Mouse (Mus musculus) splenic B cell, adult 2 months (primary cell): ENCODE data around the gene Ehbp1.

Experiments
- DNase-seq: peaks from one replicate; pipeline ENCODE4 v3.0.0-alpha.2; 2011; ENCODE audit warnings: low read depth, low spot score
- H3K27me3 ChIP-seq: 2 replicates; pipeline ENCODE4 v1.6.1; 2012; ENCODE audit warnings: mild to moderate bottlenecking, low read length, moderate library complexity, mixed read lengths; ENCODE audit not compliant: control insufficient read depth, poor library complexity, insufficient read depth, severe bottlenecking
- H3K36me3 ChIP-seq: 2 replicates; pipeline ENCODE4 v1.6.1; 2012; ENCODE audit warnings: mild to moderate bottlenecking, low read length, moderate library complexity, mixed read lengths; ENCODE audit not compliant: control insufficient read depth, poor library complexity, insufficient read depth, severe bottlenecking

Gene Ehbp1

GRCm38 (mm10) chr11:22017444-22017843, 324.6 kb downstream of the Ehbp1 start:
- no peaks in the 10 kb centered on the region for H3K27me3 ChIP-seq
- no peak for DNase-seq
- no peaks in the 10 kb centered on the region for H3K36me3 ChIP-seq

DNA sequence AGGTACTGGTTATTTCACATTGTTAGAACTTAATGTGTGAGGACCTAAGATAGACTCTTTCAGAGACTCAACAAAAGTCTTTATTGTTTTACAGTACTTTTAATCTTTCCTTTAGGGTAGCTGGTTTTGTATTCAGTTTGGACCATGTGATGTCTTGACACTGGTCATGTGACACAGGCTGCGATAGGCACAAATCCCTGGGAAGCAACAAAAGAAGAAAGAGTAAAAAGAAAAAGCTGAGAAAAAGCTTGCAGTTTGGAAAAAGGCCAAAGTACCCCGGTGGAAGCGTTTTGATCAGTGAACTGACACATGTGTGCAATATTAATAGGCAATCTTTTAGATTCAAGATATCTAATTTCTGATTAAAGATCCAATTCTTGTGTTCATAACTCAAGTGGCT, 325.8 kb downstream of the Ehbp1 start:
- H3K27me3 ChIP-seq = no peaks in the 10 kb centered on the region
- no peaks in the 10 kb centered on the region for H3K36me3 ChIP-seq
- DNase-seq = no peak

GRCm38 (mm10) chr11:22008817-22009216, 333.3 kb downstream of the Ehbp1 start:
- Histone ChIP-seq H3K36me3 (no peaks in the 10 kb centered on the region), H3K27me3 (peaks cover 5% of the 10 kb centered on the region)
- DNase-seq = no peak

DNA sequence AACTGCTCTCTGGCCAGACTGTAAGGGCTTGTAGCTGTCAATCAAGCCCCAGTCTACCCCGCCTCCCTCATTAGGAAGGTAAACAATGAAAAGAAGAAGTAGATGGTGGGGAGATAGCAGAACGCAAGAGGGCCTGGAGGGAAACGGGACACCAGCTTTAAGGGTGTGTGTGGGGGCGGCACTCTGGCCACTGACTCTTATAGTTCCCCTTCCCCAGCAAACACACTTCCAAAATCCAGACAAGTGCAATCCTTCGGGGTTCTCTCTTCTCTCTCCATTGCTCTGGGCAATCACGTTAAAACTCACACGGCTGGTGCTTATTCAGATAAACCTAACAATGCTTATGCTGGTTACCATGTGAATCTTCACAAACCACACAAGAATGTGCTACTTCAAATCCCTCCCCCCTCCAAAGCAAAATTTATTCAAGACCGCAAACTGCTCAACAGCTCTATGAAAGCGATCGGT, 333.9 kb downstream of the Ehbp1 start:
- DNase-seq = peak; percentile 50
- Histone ChIP-seq H3K27me3 (peaks cover 5% of the 10 kb centered on the region), H3K36me3 (no peaks in the 10 kb centered on the region)

- no peak for DNase-seq
- Histone ChIP-seq H3K36me3 (no peaks in the 10 kb centered on the region), H3K27me3 (peaks cover 5% of the 10 kb centered on the region)
Observed at GRCm38 (mm10) chr11:22007781-22008110, 334.3 kb downstream of the Ehbp1 start.

DNA sequence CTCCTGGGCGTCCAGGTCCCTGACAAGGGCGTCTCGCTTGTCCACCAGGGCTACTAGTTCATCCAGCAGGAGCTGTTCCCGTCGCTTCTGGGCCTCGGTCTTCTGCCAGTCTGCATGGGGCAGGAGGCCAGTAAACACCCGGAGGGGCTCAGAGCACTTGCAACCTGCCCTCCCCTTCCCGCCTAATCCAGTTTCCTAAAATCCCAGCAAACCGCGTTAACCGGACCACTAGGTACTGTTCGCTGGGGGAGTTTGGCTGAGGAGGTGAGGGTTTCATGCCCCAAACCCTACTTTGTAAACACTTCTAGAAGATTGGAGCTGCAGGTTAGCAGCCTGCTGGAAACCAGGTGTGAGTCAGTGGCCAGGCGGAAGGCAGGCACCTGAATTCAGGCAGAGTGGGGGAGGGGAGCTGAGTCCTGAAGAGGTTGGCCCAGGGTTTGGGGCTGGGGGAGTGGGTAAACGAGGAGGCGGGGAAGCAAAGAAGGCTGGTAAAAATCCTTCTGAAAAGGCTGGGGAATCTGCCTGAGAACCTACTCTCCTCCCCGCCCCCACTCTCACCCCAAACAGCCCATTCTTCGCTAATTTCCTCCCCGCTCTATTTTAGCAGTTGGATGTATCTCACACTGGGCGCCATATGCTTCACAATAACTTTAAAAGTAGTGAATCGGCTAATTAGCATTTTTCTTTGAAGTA, 334.9 kb downstream of the Ehbp1 start:
- peaks cover 5% of the 10 kb centered on the region for H3K27me3 ChIP-seq
- no peak for DNase-seq
- no peaks in the 10 kb centered on the region for H3K36me3 ChIP-seq

DNA sequence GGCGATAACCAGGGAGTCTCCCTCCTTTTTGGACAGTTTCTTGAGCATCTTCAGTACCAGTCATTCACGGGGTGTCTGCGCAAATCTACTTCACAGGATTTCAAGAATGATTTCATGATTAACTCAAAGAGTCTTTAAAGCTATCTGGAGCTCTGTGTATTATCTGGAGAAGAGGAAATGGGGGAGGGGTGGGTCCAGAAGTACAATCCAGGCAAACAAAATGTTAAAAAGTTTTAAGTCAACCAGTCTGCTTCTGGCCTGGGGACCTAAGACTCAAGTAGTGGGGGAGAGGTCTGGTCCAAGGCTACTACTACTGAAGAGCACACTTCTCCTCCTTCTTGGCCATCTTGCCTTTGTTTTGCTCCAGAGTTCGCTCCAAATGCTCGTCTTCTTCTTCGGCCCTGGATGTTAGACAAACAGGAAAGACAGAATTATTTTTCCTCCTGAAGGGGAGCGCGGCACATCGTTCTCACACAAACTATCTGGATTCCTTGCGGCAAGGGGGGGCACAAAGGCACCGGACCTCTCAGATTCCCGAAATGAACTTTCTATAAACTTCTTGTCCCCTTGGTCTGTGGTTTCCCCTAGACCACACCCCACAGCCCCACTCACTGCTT, 335.5 kb downstream of the Ehbp1 start:
- Histone ChIP-seq H3K36me3 (no peaks in the 10 kb centered on the region), H3K27me3 (peaks cover 5% of the 10 kb centered on the region)
- DNase-seq = no peak

GRCm38 (mm10) chr11:22005281-22005870, 336.7 kb downstream of the Ehbp1 start:
- Histone ChIP-seq H3K27me3 (peaks cover 8% of the 10 kb centered on the region), H3K36me3 (no peaks in the 10 kb centered on the region)
- no peak for DNase-seq

- peak; percentile 14 for DNase-seq
- Histone ChIP-seq H3K27me3 (peaks cover 8% of the 10 kb centered on the region), H3K36me3 (no peaks in the 10 kb centered on the region)
Observed at GRCm38 (mm10) chr11:22004331-22004841, 337.7 kb downstream of the Ehbp1 start.

DNA sequence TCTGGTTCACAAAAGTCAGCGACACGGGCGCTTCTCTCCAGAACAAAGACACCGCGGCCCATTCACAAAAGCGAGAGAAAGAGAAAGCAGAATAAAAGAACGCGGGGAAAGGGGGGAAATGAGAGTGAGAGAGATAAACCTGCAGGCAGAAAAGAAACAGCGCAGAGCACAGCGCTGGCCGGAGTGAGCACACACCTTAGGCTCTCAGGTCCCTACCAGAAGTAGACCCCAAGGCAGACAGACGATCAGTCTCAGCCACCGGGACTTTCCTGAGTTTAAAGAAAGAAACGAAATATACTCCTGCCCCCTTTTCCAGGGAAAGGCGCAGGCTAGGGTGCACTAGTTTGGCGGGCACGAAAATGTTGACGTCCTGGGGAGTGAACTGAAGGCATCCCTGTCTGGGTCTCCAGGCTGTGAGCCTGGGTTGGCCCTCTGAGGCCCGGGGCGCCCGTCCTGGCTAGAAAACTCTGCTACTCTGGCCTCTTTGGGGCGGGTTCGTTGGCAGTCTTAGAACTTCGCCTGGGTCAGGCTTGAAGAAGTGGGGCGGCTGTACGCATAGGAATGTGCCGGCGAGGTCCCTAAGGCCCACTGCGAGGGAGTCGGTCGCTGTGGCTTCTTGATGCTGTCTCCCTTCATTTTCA, 338.6 kb downstream of the Ehbp1 start:
- H3K36me3 ChIP-seq = no peaks in the 10 kb centered on the region
- DNase-seq = no peak

DNA sequence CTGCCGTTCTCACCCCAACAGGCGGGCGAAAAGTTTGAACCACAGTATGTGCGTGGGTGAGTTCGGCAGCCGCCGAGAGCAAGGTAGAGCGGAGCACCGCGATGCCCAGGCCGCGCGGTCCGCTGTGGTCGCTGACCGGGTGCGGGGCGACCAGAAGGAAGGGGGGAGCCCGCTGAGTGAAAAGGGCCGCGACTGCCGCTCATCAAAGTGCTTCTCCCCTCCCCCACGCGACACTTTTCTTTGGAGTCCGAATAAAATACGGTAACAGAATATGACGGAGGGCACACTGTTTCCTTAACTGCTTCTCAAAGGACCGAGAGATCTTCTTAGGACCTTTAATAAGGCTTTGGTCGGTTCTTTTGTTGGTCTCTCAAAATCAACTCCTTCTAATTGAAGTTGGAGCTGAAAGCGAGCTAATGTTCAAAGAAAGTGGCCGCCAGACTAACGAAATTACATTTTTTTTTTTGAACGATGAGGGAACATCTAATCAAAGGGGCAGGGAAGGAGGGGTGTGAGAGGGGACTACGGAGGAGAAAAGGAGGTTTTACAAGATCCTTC, 339.2 kb downstream of the Ehbp1 start, which contains the start of gene Otx1:
Gene Otx1, minus strand, starts transcription at position 115 of the 558 bp plus-strand sequence.
- Histone ChIP-seq H3K27me3 (peaks cover 8% of the 10 kb centered on the region), H3K36me3 (no peaks in the 10 kb centered on the region)
- peak; percentile 33 for DNase-seq

More for the DNA sequence above, 338.6 kb downstream of the Ehbp1 start:
- H3K27me3 ChIP-seq = peaks cover 8% of the 10 kb centered on the region

DNA sequence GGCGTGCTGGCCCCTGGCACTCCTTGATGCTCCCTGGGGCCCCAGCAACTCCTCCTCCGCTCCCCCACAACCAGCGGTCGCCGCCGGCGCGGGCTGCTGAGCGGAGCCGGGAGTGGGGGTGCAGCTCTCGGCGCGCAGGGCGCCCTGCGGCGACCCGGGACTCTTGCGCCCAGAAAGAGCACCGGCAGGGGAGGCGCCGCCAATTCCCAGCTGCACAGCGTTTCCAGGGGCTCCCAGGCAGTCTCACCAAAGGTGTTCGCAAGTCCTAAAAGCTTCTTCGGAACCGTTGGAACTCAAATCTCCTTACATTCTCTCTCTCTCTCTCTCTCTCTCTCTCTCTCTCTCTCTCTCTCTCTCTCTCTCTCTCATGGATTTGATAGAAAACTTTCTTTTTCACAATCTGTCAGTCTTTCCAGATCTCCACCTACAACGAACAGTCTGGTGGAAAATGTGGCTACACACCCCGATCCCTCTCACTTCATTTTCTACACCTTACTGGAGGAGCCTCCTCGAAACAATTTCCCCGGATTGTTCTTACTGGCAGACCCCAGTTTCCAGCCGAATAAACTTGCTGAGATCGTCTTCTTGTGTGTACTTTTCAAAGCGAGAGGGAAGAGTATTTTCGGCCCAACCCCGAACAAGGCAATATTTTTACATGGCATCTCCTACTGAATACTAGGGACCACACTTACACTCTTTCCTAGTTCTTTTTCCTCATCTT, 339.9 kb downstream of the Ehbp1 start:
- Histone ChIP-seq H3K36me3 (no peaks in the 10 kb centered on the region), H3K27me3 (peaks cover 5% of the 10 kb centered on the region; the same call in 1 of the 2 replicates)
- DNase-seq = peak; percentile 32

GRCm38 (mm10) chr11:22001321-22002061, 340.6 kb downstream of the Ehbp1 start:
- peaks cover 5% of the 10 kb centered on the region; the same call in 1 of the 2 replicates for H3K27me3 ChIP-seq
- DNase-seq = peak; percentile 42
- no peaks in the 10 kb centered on the region for H3K36me3 ChIP-seq
